Mouse (Mus musculus) kidney, adult 2 months (tissue): ENCODE measurements around the gene Afmid.

ENCODE experiments used
- CTCF ChIP-seq: fragments of 200-500 bp; conservative IDR thresholded peaks from 2 replicates; pipeline ENCODE4 v1.5.1; 2011; ENCODE audit warnings: low read depth, mild to moderate bottlenecking, control low read depth, low read length, moderate library complexity, mixed read lengths; ENCODE audit not compliant: insufficient read depth, insufficient read length
- POLR2A ChIP-seq: fragments of 200-500 bp; IDR thresholded peaks from one replicate; pipeline ENCODE4 v1.6.1; 2011; ENCODE audit warnings: low read depth, low read length, control low read depth

- TF ChIP-seq POLR2A (no peak), CTCF (no peak)
Observed at GRCm38 (mm10) chr11:117780199-117780515, 45.6 kb upstream of the Afmid start.
